Mouse (Mus musculus) lung, postnatal 14 days (tissue): ENCODE measurements around the gene Opn3.

ENCODE experiments used
- DNase-seq: peaks from one replicate; pipeline ENCODE4 v3.0.0; 2021

The Opn3 gene

DNA sequence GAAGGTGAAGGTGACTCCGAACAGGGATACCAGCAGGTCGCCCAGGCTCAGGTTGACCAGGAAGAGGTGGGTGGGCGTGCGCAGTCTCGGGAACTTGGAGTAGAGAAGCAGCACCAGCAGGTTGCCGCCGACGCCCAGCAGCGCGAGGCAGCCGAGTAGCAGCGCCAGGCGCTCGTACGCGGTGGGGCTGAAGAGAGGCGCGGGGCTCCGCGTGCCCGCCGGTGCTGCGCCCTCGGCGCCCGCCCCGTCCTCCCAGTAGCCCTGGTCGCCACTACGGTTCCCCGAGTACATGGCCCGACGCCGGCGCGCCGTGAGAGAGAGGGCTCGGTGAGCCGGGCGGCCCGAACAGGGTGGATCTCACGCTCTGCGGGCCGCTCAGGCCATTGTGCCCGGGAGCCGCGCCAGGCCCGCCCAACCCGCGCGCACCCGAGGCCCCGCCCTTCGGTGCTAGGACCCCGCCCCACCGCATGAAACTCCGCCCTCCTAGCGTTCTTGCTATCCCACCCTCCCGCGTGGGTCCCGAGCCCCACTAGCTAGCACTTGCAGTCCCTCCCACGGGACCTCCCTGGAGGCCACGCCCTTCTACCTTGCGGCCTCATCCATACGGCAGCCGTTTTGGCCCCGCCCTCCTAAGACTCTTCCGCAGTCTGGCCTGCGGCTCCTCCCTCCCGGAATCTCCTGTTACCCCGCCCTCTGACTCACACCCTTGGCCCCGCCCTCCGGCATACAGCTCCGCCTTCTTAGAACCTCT lies at the start of gene Opn3, which contains the start of gene Chml:
Gene Opn3 (minus strand): TSS at position 531 of the 751 bp plus-strand sequence.
Gene Chml (minus strand): TSS at position 656 of the 751 bp plus-strand sequence.
- DNase-seq: peak; percentile 99

DNA sequence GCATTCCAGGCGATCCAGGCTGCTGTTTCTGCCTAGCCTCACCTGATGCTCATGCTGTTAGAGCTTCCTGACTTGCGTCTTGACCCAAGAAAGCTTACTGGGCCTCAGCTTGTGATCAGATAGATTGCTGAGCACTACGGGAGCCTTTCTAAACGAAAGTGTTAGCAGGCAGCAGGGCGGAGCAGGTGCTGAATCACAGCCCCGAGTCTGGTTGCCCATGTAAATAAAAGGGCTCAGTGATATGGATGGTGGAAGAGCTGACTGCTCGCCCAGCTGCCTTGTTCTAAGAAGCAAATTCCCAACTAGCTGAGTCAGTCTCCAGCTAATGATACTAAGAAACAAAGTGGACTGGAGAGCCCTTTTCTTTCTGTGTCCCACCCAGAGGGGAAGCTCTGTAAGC lies 33.2 kb upstream of the Opn3 start:
- DNase-seq: no peak

DNA sequence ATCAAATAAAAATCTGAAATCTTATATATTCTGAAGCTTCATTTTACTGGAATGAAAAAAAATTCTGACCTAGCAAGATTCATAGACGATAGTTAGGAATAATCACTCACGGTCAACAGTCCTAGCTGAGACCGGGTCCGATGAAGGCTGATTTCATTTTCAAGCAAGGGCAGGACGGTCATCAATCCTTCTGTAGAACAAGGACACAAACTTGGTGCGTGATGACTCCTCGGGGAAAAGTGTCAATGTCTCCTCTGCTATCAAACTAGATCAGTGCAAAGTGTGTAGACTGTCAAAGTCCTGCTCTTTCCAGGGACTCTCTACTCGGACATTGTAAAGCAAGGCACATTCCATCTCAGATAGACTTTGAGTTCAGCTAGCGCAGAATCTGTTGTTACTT lies 24.3 kb upstream of the Opn3 start:
- no peak for DNase-seq

DNA sequence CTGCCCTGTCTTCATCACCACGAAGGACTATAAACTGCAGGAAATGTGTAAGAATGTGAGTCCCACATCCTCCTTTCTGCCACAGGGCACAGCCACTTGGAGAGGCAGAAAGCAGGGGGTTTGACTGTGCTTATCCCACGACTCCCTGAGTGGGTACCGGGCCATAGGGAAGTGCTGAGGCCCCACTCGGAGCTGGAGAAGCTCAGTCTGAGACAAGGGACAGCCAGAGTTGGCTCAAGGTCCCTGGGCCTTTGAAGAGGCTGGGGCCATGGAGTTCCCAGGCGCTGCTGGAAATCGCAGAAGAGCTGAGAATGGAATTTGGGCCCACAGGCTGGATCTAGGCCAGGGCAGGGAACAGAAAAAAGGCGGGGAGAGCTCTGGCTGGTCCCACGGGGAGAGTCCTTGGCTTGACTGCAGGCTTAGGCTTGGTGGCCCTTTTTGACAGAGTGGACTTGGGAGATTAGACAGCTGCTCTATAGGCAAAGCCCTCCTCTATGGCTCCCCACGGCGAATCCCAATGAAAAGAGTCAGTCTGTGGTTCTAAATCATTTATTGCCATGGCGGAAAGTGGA lies 19.8 kb upstream of the Opn3 start:
- DNase-seq: no peak

GRCm38 (mm10) chr1:175708013-175708412 lies 15.4 kb upstream of the Opn3 start:
- DNase-seq: no peak

DNA sequence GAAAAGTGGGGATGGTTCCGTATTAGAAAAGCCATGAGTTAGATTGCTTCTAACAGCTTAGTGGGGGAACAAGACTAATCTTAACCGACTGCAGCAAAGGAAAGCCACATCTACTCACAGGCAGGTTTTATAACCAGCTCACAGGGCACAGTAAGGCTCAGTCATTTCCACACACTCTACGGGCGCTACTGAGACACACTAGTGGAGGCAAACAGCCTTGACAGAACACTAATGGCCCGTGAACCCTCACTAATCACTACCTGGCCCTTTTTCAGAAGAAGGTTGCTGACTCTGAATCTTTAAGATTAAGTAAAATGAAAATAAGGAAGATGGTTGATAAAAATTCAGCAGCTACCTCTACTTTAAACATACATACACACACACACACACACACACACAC lies 15.0 kb upstream of the Opn3 start:
- no peak for DNase-seq

DNA sequence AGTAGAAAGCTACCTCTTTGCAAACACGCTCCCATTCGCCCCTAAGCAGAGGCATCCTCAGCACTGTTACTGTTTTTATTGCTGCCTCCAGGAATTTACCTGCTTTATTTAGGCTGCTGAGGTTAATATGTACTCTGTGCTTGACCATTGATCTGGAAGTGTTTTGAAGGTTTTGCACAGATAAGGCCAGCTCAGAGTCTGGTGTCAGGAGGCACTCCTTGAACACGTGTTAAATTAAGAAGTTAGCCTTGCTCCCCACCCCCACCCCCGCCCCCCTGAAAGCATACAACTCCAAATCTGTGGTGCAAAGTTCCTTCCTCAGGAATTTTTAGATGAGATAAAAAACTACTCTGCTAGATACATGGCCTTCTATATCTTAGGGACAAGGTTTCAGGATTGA lies 8.6 kb upstream of the Opn3 start:
- DNase-seq: no peak

GRCm38 (mm10) chr1:175699796-175700195 lies 7.2 kb upstream of the Opn3 start:
- DNase-seq: no peak

DNA sequence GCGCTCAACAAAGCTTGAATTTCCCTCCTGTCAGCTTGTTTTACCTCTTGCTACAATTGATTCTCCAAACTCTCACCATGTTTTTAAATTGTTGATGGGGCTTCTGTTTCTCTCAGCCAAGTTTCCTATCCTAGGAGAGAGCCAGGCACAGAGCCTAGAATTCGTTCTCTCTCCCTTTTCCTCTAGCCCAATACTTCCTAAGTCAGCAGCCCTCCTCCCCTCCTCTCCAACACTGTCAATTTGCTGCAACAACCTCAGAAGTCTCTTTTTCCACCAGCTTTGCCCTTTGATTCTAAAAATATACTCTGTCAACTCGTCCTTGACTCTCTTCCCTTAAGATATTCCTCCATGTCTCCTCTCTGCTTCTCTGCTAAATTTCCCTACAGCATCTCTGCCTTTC lies 6.8 kb upstream of the Opn3 start:
- DNase-seq: no peak

DNA sequence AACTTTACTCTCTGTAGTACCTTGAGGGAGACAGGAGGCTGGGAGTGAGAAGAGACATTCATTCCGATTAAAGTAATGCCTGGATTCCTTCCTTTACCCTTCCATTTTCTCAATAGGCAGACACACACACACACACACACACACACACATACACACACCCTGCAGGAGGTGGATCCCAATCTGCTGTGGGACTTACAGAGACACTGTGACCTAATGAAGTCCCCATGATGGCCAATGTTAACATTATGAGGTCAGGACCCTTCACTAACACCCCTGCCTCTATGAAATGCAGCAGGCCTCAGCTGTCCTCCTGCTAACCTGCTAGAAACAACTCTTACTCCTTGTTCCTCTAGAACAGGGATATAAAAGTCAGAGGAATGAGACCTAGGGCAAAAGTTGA lies 5.7 kb upstream of the Opn3 start, which contains the start of gene Wdr64:
Gene Wdr64 (plus strand): TSS at position 301 of the 400 bp plus-strand sequence.
- no peak for DNase-seq

GRCm38 (mm10) chr1:175693429-175693960 lies 919 bp upstream of the Opn3 start:
- DNase-seq: no peak

- no peak for DNase-seq
These were observed 403 bp upstream of the Opn3 start for GRCm38 (mm10) chr1:175692997-175693361.

GRCm38 (mm10) chr1:175691686-175692245 lies 810 bp downstream of the Opn3 start:
- DNase-seq: peak; percentile 10

GRCm38 (mm10) chr1:175680995-175681394 lies 11.6 kb downstream of the Opn3 start:
- DNase-seq: no peak

DNA sequence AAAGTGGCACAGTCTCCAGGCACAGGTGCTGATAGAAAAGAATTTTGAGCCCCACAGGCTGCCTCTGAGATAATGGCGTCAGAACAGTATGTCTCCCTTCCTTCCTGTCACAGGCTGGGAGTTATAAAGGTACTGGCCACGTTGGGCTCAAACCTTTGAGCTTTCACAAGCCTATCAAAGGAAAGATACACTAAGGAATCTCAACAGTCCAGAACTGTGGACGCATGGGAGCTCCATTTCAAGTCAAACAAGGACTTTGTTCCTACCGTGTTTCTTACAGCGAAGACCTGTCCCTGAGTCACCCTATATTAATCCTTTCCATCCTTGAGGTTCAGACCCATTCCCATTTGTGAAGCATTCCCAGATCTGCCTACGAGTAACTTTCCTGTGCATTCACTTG lies 15.1 kb downstream of the Opn3 start:
- DNase-seq: no peak

- DNase-seq: no peak
These were observed 17.5 kb downstream of the Opn3 start for GRCm38 (mm10) chr1:175675116-175675515.

- no peak for DNase-seq
These were observed 18.8 kb downstream of the Opn3 start for GRCm38 (mm10) chr1:175673563-175674325.

- DNase-seq: no peak
These were observed 20.9 kb downstream of the Opn3 start for GRCm38 (mm10) chr1:175671626-175672025.

- no peak for DNase-seq
These were observed 22.5 kb downstream of the Opn3 start for GRCm38 (mm10) chr1:175670042-175670441.

DNA sequence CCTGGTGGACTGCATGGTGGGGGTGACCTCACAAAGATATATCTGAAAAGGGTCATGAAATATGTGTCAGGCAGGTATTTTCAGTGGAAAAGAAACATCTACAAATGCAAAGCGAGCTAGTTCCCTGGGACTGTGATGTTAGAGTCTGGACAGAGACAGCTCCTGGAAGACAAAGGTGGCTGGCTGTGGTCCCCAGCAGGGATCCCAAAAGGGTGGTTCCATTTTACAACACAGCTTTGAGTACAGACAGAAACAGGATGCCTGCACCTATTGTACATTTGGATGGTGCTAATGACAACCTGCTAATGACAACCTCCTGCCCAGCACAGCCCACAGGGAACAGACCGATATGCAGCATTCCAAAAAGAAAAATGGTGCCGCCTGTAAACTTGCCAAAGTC lies 23.1 kb downstream of the Opn3 start:
- no peak for DNase-seq

GRCm38 (mm10) chr1:175668666-175669405 lies 23.7 kb downstream of the Opn3 start:
- no peak for DNase-seq

DNA sequence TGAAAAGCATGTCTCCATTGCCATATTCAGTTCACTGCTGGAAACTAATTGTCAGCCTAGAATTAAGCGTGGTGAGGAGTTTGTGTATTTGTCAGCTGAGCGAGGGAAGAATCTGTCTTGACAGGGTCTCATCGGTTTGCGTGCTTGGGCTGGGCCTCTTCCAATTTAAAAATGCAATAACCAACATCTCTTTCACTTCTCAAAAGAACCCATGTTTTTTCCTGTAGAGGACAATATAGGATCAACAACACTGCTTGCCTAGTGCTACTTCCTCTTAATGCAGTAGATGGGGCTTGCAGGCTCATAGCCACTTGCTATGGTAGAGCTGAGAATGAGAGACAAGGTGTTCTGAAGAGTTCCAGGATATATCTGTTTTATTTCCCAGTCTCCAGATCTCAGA lies 32.7 kb downstream of the Opn3 start:
- DNase-seq: no peak

- DNase-seq: no peak
These were observed 44.0 kb downstream of the Opn3 start for GRCm38 (mm10) chr1:175648615-175649014.
